Mouse (Mus musculus) brain, embryonic 18.5 days (tissue): Measurements from ENCODE around the gene Gm6509.
"Not testable (repeated sequence)": the region's sequence is repeated elsewhere in the genome, so short reads cannot be mapped to it uniquely, and the experiment has no call there.

Source experiments
- DNase-seq: peaks from one replicate; pipeline ENCODE4 v3.0.0-alpha.2; 2012; ENCODE audit warnings: low read depth, low spot score

The Gm6509 gene

GRCm38 (mm10) chr5:94623679-94624078, at the start of gene Gm6509:
Gene Gm6509 (plus strand): TSS chr5:94623979.
- not testable (repeated sequence) for DNase-seq

GRCm38 (mm10) chr5:94616242-94616641, 7.5 kb upstream of the Gm6509 start, which contains the start of gene Gm3147:
Gene Gm3147 (minus strand): TSS chr5:94616342.
- not testable (repeated sequence) for DNase-seq

GRCm38 (mm10) chr5:94648082-94648481, 24.3 kb downstream of the Gm6509 start, which contains the start of gene Gm6205:
Gene Gm6205 (plus strand): TSS chr5:94648382.
- DNase-seq: not testable (repeated sequence)
